Mouse (Mus musculus) heart, postnatal 10 days (tissue): ENCODE measurements at regions not wholly inside any gene's neighbourhood (a gene's known extent, or its start where the extent isn't known, plus 50 kb on each side); places are given as distances from the start of the nearest gene placed in this dataset.
A peak's percentile ranks its signal among the peaks of the same experiment; 100 is the strongest.

ENCODE experiments used
- DNase-seq, 2 experiments: peaks; one replicate each; pipeline ENCODE4 v3.0.0; 2021
- intact Hi-C: fragments of 180-260 bp; cut with DNase I; formaldehyde crosslinking; loops from one replicate; pipeline ENCODE4 v1.15.1; 2025

GRCm38 (mm10) chr6:143368646-143369045 lies 201.6 kb downstream of the Etnk1 start:
- intact Hi-C loops, result no loop called here
- DNase-seq, result no peak

GRCm38 (mm10) chr6:143372487-143372886 lies 205.5 kb downstream of the Etnk1 start:
- intact Hi-C loops, result loop anchor here (2.0 to 10.0 kb wide), 2 partner anchors 148 to 1592 kb away; no protein-coding TSS in a partner anchor

GRCm38 (mm10) chr6:143373686-143374273 lies 206.8 kb downstream of the Etnk1 start:
- DNase-seq, result peak; percentile 50 to 76
- intact Hi-C loops, result loop anchor here (2.0 to 10.0 kb wide), 2 partner anchors 149 to 1591 kb away; no protein-coding TSS in a partner anchor

More at GRCm38 (mm10) chr6:143372487-143372886, 205.5 kb downstream of the Etnk1 start:
- no peak for DNase-seq

GRCm38 (mm10) chr6:143375951-143376713 lies 209.1 kb downstream of the Etnk1 start:
- intact Hi-C loops, result loop anchor here (10.0 kb wide), 1 partner anchor 151 kb away; no protein-coding TSS in a partner anchor
- DNase-seq, result no peak

GRCm38 (mm10) chr6:143377121-143377520 lies 210.1 kb downstream of the Etnk1 start:
- DNase-seq, result no peak
- intact Hi-C loops, result loop anchor here (10.0 kb wide), 1 partner anchor 152 kb away; no protein-coding TSS in a partner anchor

- DNase-seq, result no peak
- intact Hi-C loops, result loop anchor here (10.0 kb wide), 1 partner anchor 153 kb away; no protein-coding TSS in a partner anchor
Measured at GRCm38 (mm10) chr6:143378126-143378525, 211.1 kb downstream of the Etnk1 start.

GRCm38 (mm10) chr6:143380490-143380889 lies 213.5 kb downstream of the Etnk1 start:
- intact Hi-C loops, result no loop called here
- no peak for DNase-seq

DNA sequence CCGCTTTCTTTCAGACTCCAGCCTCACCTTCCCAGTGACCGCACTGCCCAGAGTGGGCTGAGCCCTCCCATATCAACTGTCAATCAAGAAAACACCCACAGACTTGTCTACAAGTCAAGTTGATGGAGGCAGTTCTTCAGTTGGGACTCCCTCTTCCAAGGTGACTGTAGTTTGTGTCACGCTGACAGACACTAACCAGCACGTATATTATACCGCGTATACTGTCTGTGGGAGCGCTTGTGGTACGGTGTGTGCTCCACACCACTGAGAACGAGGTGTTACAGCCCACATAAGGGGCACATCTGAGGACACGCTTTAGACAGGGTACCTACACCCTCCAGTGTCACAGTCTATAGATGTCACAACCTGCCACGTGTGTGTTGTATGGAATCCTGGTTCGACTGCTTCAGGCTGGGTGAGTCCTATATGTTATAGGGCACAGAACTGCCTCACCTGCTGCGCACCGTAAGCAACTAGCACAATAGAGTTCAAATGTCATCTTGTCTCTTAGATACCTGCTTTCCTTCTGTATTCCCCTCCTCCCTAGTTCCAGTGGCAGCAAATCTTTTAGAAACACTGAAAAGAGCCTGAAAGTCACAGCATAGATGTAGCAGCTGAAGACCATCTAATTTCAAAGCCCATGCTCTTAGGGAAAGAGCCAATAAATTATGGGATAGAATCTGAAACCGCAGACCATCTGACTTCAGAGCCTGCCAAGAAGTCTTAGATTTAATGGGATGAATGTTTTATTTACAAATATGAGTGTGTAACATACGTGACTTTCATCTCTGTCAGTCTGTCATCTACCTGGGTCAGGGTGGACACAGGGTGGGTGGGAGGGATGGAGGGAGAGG lies 219.8 kb downstream of the Etnk1 start:
- intact Hi-C loops, result no loop called here
- no peak for DNase-seq

- intact Hi-C loops, result no loop called here
- DNase-seq, result no peak
Measured at GRCm38 (mm10) chr6:143393543-143394207, 226.7 kb downstream of the Etnk1 start.

DNA sequence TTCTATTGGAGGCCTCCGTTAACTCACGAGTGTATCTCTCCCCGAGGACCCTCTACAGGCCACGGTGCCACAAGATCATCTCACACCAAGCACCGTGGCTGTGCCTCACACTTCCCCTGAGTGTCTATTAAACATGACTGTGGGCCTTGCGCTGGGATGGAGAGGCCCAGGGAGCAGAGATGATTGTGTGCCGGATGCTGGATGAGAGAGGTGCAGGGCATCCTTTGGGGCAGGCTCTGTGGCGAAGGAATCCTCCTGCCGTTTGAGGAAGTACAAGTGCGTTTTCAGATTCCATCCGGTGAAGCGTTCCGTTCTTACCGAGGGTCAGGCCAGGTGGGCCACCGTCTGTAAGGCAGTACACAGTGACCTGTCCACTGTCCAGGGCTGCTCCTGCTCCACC lies 227.4 kb downstream of the Etnk1 start:
- intact Hi-C loops, result no loop called here
- DNase-seq, result no peak

DNA sequence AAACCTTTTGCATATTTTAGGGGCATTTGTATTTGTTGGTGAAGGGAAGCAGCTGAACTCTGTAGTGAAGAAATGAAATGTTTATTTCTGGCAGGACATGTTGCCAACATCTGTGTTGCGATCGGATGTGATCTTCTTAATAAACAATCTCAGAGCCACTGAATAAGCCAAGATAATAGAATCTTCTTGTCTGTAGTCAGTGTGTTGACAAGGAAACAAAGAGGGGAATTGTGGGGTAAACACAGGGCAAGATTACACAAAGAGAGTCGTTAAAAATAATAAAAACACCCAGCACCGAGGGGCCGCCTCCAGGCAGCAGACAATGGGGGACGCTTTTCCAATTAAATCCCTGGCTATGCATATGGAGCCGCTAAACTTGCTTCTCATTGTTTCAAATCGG lies 234.4 kb downstream of the Etnk1 start:
- intact Hi-C loops, result no loop called here
- no peak for DNase-seq

GRCm38 (mm10) chr6:143401921-143402320 lies 234.9 kb downstream of the Etnk1 start:
- intact Hi-C loops, result no loop called here
- no peak for DNase-seq

DNA sequence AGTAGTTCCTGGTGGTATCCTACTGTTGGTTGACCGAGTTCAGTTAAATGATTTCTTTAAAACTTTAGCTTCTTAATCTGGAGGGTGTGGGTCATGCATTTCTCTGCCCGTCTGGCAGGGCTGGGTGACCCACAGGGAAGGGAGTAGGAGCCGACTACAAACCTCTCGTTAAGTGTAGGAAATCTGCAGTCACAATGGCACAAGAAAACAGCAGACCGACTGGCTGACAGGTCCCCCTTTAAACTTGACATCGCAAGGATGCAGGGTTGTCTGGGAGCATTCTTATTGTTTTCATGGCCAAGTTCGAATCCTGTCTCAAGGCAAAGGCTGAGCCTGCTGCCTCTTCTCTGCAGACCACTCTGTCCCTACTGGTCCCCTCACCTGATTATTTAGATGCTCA lies 235.7 kb downstream of the Etnk1 start:
- intact Hi-C loops, result no loop called here
- no peak for DNase-seq

DNA sequence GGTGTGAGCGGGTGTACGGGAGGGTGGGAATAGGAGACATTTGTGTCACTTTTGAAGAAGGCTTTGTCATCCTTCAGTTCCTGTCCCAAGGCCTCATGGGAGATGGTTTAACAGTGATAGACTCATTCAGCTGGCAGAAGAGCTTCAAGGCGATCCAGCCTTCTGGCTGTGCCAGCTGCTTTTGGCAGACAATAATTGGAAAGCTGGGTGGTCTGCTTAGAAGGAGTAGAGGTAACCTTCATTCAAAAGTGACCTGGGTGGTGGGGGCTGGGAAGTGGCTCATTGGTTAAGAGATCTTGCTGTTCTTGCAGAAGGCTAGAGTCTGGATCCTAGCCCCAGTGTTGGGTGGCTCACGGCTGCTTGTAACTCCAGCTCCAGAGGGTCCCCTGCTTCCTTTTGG lies 237.5 kb downstream of the Etnk1 start:
- DNase-seq, result no peak
- intact Hi-C loops, result no loop called here

DNA sequence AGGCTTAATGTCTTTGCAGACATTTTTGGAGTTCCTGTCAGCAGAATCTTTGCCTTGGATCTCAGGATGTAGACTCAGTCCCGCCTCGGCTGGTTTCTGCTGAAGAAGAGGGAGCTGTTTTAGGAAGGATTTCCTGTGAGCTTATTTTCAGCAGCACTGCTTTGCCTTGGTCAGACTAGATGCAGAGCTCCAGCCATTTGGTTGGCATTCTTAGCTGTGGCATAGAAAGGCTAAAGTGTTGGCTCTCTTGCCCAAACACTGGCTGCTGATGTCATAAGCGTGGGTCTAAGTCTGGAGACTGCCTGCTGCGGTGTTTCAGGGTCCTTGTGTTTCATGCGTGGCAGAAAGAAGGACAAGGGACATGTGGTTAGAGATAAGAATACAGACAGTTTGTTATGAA lies 245.0 kb downstream of the Etnk1 start:
- no peak for DNase-seq
- intact Hi-C loops, result no loop called here

DNA sequence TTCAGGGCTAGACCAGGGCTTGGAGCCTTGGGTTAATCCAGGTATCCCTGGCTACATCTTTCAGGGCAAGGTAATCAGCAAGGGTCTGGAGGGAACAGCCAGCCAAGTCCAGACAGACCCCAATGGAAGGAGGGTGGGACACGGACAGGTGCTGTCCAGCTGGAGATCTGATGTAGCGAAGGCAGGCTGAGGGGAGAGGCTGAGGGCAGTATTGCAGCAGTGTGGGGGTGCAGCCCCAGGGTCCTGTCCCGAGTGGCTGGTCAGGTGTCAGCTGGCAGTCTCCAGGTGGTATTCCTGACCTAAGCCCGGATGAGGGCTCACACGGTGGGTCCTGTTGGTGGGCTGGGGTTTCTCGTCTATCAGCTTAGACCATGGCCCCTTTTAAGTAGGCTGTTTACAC lies 245.7 kb downstream of the Etnk1 start:
- DNase-seq, result no peak
- intact Hi-C loops, result no loop called here

GRCm38 (mm10) chr6:143414590-143415382 lies 247.8 kb downstream of the Etnk1 start:
- intact Hi-C loops, result no loop called here
- no peak for DNase-seq

GRCm38 (mm10) chr6:143415383-143415778 lies 248.4 kb downstream of the Etnk1 start:
- DNase-seq, result no peak
- intact Hi-C loops, result no loop called here

DNA sequence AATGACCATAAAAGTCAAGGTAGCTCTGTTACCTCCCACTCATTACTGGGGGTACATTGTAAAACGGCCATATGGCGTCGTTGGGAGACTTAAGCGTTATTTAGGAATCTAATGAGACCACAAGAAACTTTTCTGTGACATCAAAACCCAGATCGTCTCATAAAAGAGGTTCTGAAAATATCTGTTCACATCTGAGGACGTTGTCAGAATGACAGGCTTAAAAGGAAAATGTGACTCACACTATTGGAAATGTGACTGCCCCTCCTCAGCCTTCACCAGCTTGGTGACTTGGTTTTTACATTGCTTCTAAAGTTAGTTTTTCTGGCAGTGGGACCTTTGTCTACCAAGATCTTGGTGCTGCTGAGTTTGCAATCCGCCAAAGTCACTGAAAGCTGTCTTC lies 252.9 kb downstream of the Etnk1 start:
- DNase-seq, result no peak
- intact Hi-C loops, result no loop called here

DNA sequence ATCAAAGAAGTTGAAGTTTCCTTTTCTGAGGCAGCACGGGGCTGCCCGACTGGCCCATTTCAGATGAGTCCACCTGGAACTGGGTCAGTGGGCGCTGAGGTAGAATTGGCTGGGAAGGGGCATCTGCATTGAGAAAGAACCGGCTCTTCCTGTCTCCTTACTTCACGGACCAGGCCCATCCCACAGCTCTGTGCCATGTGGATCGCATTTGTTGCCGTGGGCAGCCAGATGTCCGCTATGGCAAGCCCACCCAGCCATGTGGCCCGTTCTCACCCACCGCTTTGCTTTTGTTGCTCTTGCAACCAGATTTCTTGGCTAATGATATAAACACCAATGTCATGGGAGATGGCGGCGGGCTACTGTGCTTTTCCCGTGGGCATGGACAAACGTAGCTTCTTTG lies 256.0 kb downstream of the Etnk1 start:
- intact Hi-C loops, result no loop called here
- no peak for DNase-seq
